ENCODE assay signal across 25 mouse cellular contexts in genomic region chr3:136710310-136710906, GRCm38 (mm10).
"Had no signal": no experiment of that assay in that cellular context is flagged by ENCODE, and none has a peak within 500 bp of the region (broad histone marks: within the 10 kb centered on the region; RNA-seq: fewer than 3 reads in every experiment).

No protein-coding gene starts in this region.

- H3K4me2 ChIP-seq: heart, embryonic 12.5 days; hindbrain, embryonic 12.5 days; hindbrain, embryonic 14.5 days; intestine, embryonic 15.5 days; limb, embryonic 12.5 days; liver, embryonic 12.5 days had no signal

- H3K9ac ChIP-seq: forebrain, postnatal 0 days; heart, embryonic 12.5 days; hindbrain, embryonic 12.5 days; hindbrain, embryonic 14.5 days; intestine, embryonic 15.5 days; limb, embryonic 12.5 days; liver, embryonic 12.5 days; liver, embryonic 14.5 days had no signal

- H3K4me3 ChIP-seq: heart, embryonic 12.5 days; hindbrain, embryonic 10.5 days; hindbrain, embryonic 12.5 days; intestine, embryonic 15.5 days; layer of hippocampus, adult 2 months; left cerebral cortex, adult 2 months; limb, embryonic 10.5 days; limb, embryonic 12.5 days; liver, embryonic 12.5 days had no signal

- H3K9me3 ChIP-seq: hindbrain, embryonic 10.5 days; hindbrain, embryonic 12.5 days; intestine, embryonic 15.5 days; limb, embryonic 10.5 days; limb, embryonic 12.5 days; liver, embryonic 12.5 days had no signal

- H3K27me3 ChIP-seq: heart, embryonic 12.5 days; hindbrain, embryonic 12.5 days; intestine, embryonic 15.5 days; limb, embryonic 12.5 days; liver, embryonic 12.5 days had no signal

- H3K36me3 ChIP-seq: intestine, embryonic 15.5 days; liver, embryonic 12.5 days had no signal

- DNase-seq: forebrain, postnatal 0 days; gastrocnemius, postnatal 10 days; gastrocnemius, postnatal 25 days; heart, postnatal 10 days; heart, postnatal 4 days; kidney, adult 18-20 months; kidney, adult 8-10 months; kidney, postnatal 10 days; kidney, postnatal 25 days; kidney, postnatal 4 days; liver had no signal

- ATAC-seq: forebrain, postnatal 0 days; hindbrain, embryonic 16.5 days; inflammation-experienced regulatory T-cells, adult 6 months; intestine, embryonic 15.5 days; intestine, postnatal 0 days; liver, embryonic 12.5 days had no signal

- H3K27ac ChIP-seq: hindbrain, embryonic 10.5 days; hindbrain, embryonic 12.5 days; hindbrain, embryonic 14.5 days; intestine, embryonic 15.5 days; layer of hippocampus, adult 2 months; left cerebral cortex, adult 2 months; limb, embryonic 10.5 days; limb, embryonic 12.5 days; liver, embryonic 12.5 days; liver, embryonic 14.5 days had no signal
